Mouse (Mus musculus) cerebellum, adult 2 months (tissue): Measurements from ENCODE around the gene Zfp36l1. TPM values are rescaled to one million over a fixed set of nuclear protein-coding genes. Genes with fewer than 3 reads are reported as not detected.

ENCODE experiments used
- DNase-seq, 2 experiments: peaks; one replicate each; pipeline ENCODE4 v3.0.0; 2021
- H3K27ac ChIP-seq: fragments of 200-500 bp; 2 replicates; pipeline ENCODE4 v1.5.1; 2012; ENCODE audit warnings: low read length, control low read depth, inconsistent platforms; ENCODE audit not compliant: insufficient read depth
- H3K27me3 ChIP-seq: fragments of 200-500 bp; 2 replicates; pipeline ENCODE4 v1.6.1; 2012; ENCODE audit warnings: inconsistent platforms, mild to moderate bottlenecking, low read length, moderate library complexity; ENCODE audit not compliant: control insufficient read depth, insufficient read depth
- H3K4me1 ChIP-seq: fragments of 200-500 bp; 2 replicates; pipeline ENCODE4 v1.6.1; 2011; ENCODE audit warnings: low read length; ENCODE audit not compliant: control insufficient read depth, insufficient read depth
- H3K4me3 ChIP-seq: fragments of 200-500 bp; replicated peaks from 2 replicates; pipeline ENCODE3; 2011; ENCODE audit warnings: mild to moderate bottlenecking, low read depth, low read length, control low read depth; ENCODE audit not compliant: insufficient read depth
- CTCF ChIP-seq: fragments of 200-500 bp; IDR thresholded peaks from 2 replicates; pipeline ENCODE4 v1.5.1; 2011; ENCODE audit warnings: low read depth, mild to moderate bottlenecking, control low read depth, low read length, moderate library complexity, borderline replicate concordance; ENCODE audit not compliant: insufficient read depth
- POLR2A ChIP-seq: fragments of 200-500 bp; IDR thresholded peaks from 2 replicates; pipeline ENCODE4 v1.6.1; 2011; ENCODE audit warnings: low read length, control low read depth, borderline replicate concordance; ENCODE audit not compliant: insufficient read depth
- WGBS: fragments of 180-500 bp; shearing (Covaris S2); methylation state at CpG from one replicate; pipeline ENCODE4 v1.1.7; 2018; 5-methylcytosine and 5-hydroxymethylcytosine counted together
- polyA plus RNA-seq: library from polyadenylated mRNA; depleted of rRNA; stranded (reverse); fragments of >200 nt; gene quantifications from 2 replicates; pipeline ENCODE4 v1.2.3, GENCODE M21; 2012

The Zfp36l1 gene
- polyA plus RNA-seq, 1 experiment, result 20.4 TPM

DNA sequence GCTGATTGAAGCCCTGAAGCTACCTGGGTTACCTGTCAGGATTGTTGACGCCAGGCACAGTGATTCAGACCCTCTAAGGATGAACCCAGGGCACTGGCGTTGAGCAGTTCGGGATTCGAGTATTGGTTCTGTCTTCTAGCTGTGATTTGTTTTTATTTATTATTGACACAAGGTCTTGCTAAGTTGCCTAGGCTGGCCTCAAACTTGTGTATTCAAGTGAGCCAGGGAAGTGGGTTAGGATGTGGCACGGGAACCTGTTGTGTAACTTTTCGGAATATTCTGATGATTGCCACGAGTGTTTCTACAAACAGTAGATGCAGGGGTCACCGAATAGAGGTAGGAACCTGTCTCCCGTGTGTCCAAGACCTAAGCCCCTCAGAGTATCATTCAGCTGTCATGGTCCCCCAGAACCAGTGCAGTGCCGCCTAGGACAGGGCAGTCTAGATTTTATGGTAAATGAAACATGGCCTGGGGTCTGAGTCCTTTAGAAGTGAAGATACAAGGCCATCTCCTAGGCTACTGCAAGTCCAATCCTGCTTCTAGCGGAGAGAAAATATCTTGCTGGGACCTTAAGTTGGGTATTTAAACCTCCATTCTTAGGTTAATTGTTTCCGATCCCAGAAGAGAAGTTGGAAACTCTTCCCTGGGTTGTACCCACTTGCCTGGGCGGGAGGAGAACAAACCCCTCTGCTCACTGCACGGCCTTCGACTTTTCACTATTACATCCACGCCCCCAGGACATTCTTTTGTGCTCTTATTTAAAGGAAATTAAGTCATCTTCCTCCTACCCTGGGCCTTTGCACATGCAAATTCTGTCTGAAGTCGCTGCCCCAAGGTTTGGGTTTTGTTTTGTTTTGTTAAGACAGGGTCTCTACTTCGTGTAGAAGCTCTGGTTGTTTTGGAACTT lies 3.6 kb upstream of the Zfp36l1 start:
- TF ChIP-seq POLR2A (no peak), CTCF (no peak)
- Histone ChIP-seq H3K4me1 (no peaks in the 10 kb centered on the region; the same call in 1 of the 2 replicates), H3K27me3 (no peaks in the 10 kb centered on the region; the same call in 1 of the 2 replicates), H3K4me3 (peak overlapping the region; percentile 72), H3K27ac (peak overlapping the region; percentile 78)
- WGBS, result 39% methylated on average over 18 of the region's 18 CpGs
- no peak for DNase-seq

DNA sequence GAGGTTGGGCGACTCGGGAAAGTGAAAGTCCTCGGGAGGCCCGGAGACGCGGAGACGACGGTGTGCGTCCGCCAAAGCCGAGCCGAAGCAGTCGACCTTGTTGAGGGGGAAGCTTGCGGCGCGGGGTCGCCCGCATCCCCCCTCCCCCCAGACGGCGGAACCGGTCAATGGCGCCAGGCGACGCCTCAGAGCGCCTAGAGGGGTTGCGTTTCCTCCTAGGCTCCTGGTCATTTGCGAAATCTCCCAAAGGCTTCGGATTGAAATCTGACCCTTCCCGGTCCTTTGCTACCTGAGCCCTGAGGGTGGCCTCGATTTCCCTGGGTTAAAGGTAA lies 3.0 kb upstream of the Zfp36l1 start:
- under 1% methylated on average over 30 of the region's 30 CpGs for WGBS
- no peak for DNase-seq
- H3K4me3 ChIP-seq, result peak overlapping the region; percentile 72
- H3K27me3 ChIP-seq, result no peaks in the 10 kb centered on the region; the same call in 1 of the 2 replicates
- no peaks in the 10 kb centered on the region; the same call in 1 of the 2 replicates for H3K4me1 ChIP-seq
- peak overlapping the region; percentile 78 for H3K27ac ChIP-seq
- TF ChIP-seq POLR2A (no peak), CTCF (no peak)

DNA sequence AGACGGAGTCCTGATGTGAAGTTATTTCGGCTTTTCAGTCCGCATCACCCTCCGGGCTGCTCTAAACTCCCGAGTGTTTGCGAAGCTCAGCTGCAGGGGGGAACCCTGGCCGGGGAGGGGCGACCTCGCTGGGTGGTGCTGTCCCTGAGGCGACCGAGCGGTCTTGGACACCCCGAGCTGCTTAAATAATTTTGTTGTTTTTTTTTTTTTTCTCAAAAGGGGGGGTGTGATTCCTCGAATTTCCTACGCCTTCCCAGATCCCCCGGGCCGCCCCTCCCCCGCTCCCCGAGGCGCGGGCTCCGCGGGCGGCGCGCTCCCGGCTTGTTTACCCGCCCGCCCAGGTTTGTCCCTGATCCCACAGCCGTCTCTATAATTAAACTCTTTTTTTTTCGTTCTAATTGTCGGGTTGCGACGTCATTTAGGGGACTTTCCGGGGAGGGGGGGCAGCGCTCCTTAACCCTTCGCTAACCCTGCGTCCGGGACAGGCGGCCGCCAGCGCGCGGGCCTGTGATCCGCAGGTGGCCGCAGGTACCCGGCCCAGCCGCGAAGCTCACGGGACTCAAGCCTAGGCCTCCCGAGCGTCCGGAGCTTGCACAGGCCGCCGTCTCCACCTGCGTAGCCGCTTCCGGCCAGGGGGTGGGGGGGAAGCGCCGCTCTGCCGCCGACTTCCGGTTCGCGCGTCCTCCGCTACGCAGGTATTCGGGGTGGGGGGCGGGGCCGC lies 2.5 kb upstream of the Zfp36l1 start:
- under 1% methylated on average over 71 of the region's 71 CpGs for WGBS
- peak; percentile 68; the same call in 1 of the 2 replicates for TF ChIP-seq POLR2A
- TF ChIP-seq CTCF, result no peak
- peak; percentile 91 to 92 for DNase-seq
- peak overlapping the region; percentile 78 for H3K27ac ChIP-seq
- no peaks in the 10 kb centered on the region; the same call in 1 of the 2 replicates for H3K27me3 ChIP-seq
- peak overlapping the region; percentile 72 for H3K4me3 ChIP-seq
- H3K4me1 ChIP-seq, result no peaks in the 10 kb centered on the region; the same call in 1 of the 2 replicates

DNA sequence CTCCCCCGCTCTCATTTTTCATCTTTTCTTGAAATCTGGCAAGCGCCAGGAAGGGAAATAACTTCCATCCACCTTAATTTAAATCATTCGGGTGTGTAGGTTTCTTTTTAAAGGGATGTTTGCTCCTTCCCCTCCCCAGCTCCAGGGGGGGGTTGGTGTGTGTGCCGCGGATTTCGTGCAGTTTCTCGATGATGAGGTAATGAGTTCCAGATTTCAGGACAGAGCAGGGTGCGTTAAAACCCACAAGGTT lies 2.0 kb upstream of the Zfp36l1 start:
- Histone ChIP-seq H3K27ac (peak overlapping the region; percentile 78), H3K4me1 (no peaks in the 10 kb centered on the region; the same call in 1 of the 2 replicates), H3K27me3 (no peaks in the 10 kb centered on the region; the same call in 1 of the 2 replicates), H3K4me3 (peak overlapping the region; percentile 72)
- no peak for DNase-seq
- TF ChIP-seq CTCF, result no peak
- no peak for TF ChIP-seq POLR2A
- under 1% methylated on average over 8 of the region's 8 CpGs for WGBS

DNA sequence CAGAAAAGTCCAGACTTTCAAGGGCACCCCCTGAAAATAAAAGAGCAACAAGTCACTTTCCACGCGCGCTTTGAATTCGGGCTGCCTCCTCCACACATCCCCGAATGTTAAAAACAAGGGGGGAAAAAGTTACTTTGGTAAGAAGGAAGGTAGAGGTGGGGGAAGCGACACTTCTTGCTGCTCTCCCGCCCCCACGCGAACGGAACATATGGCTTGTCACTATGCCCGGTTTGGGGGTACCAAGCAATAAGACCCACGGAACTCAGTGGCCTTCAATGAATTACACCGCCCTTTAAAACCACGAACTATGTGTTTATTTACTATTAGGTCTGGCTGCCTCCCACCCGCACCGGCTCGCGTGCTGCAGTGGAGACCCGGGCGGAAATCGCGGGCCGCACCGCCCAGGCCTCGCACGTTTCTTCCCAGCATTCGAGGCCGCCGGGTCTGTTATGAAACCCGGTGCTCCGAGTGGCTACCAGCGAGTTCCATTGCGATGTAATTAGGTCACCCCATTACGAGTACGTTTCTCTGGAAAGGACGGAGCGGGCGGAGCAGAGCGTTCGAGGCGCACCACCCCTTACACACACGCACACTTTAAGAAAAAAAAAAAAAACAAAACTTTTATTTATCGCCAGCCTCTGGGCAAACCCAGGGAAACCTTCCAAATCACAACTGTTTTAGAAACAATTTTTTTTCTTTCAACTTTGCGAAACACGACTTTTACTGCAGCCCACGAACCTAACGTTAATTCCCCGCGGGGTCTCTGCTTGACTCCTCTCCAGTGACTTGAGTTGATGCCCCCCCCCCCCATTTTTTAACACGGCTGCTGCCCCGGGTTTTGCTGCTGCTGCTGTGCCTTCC lies 1.4 kb upstream of the Zfp36l1 start:
- H3K27ac ChIP-seq, result no peak overlapping the region
- no peaks in the 10 kb centered on the region; the same call in 1 of the 2 replicates for H3K4me1 ChIP-seq
- DNase-seq, result peak; percentile 72 to 76
- H3K27me3 ChIP-seq, result no peaks in the 10 kb centered on the region; the same call in 1 of the 2 replicates
- TF ChIP-seq CTCF, result no peak
- no peak for TF ChIP-seq POLR2A
- 2% methylated on average over 51 of the region's 51 CpGs for WGBS
- H3K4me3 ChIP-seq, result peak overlapping the region; percentile 72

DNA sequence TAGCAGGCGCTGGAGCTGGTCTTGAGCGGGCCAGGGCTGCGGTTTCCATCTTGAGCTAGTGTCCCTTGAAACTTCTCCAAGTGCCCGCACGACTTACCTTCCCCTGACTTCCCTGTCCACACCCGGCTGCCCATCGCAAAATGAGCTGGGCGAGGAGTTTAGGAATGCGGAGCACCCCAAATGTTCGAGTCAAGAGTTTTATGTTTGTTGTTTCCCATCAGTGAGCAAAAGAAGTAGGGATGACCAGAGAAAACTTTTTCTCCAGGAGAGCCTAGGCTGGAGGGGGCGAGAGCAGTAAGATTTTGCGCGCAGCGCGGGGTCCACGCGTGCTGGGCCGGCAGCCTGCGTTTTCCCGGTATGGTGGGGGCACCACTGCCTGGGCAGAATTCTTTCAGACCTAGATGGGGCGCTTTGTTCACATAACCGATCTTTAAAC lies 791 bp upstream of the Zfp36l1 start:
- H3K4me1 ChIP-seq, result no peaks in the 10 kb centered on the region; the same call in 1 of the 2 replicates
- H3K27me3 ChIP-seq, result no peaks in the 10 kb centered on the region; the same call in 1 of the 2 replicates
- no peak for TF ChIP-seq POLR2A
- no peak for TF ChIP-seq CTCF
- H3K4me3 ChIP-seq, result no peak overlapping the region
- peak overlapping the region; percentile 0; the same call in 1 of the 2 replicates for H3K27ac ChIP-seq
- peak in 1 of 2 experiments; percentile 41 for DNase-seq
- 3% methylated on average over 22 of the region's 22 CpGs for WGBS

DNA sequence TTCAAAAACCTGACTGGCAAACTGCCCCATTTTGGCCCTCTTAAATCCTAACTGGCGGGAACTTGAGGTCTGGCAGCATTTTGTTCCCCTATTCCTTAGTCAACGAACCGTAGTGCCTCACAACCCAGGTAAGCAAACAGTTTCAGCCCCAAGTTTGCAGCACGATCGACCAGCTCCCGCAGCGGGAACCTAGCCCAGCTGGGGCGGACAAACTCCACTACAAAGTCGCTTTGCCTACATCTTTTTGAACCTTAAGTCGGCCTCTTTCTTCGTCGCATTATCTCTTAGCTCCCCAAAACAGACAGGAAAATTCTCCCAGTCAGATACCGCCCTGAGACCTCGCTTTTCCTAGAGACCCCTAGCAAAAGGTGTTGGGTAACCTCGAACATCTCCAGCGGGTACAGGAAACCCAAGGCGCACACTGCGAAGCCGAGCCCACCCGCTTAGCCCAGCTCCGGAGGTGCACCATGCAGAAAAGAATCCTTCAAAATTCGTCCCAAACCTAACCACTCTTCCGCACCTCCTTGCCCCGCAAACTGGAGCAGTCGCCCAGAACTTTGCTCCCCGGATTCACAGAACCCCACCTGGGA lies 647 bp downstream of the Zfp36l1 start:
- 0 out of 2 replicates have a peak overlapping the region, but pooled peaks have one; percentile 24 for H3K27ac ChIP-seq
- WGBS, result 6% methylated on average over 26 of the region's 26 CpGs
- H3K4me1 ChIP-seq, result no peaks in the 10 kb centered on the region; the same call in 1 of the 2 replicates

More for the DNA sequence above, 647 bp downstream of the Zfp36l1 start:
- peak in 1 of 2 experiments; percentile 26 for DNase-seq
- no peaks in the 10 kb centered on the region; the same call in 1 of the 2 replicates for H3K27me3 ChIP-seq
- no peak for TF ChIP-seq CTCF
- peak overlapping the region; percentile 50 for H3K4me3 ChIP-seq
